Mouse (Mus musculus): ENCODE data around the gene Fbxo41. TPM values are rescaled to one million over a fixed set of nuclear protein-coding genes. Genes with fewer than 3 reads are reported as not detected.

The Fbxo41 gene
- polyA plus RNA-seq, 1 experiment: not detected

DNA sequence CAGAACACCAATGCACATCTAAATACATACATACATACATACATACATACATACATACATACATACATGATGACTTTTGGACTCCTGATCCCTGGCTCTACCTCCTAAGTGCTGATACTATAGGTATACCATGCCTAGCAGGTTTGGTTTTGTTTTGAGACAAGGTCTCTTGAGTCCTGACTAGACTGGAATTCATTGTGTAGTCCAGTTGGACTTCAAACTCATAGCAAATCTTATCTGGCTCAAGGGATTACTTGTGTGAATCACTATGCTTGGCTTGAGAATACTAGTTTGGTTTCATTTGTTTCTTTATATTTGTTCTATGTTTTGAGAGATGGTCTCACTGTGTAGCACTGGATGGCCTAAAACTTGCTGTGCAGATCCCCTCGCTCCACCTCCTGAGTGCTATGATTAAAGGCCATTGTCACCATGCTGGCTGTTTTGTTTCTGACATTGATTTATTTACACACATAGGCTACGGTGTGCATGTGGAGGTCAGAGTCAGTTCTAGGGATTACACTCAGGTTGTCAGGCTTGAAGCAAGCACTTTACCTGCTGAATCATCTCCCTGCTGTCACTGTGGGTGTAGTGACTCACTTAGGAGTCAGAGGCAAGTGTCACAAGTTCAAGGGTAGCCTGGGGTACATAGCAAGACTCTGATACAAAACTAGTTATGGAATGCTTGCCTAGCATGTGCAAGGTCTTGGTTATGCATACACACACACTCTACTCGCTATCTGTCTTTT is 59.1 kb downstream of the Fbxo41 start:
- H3K36me3 ChIP-seq (ENCODE audit: control insufficient read depth): peaks cover 95% of the 10 kb centered on the region
- no peaks in the 10 kb centered on the region; the same call in 1 of the 2 replicates for H3K4me1 ChIP-seq (ENCODE audit: control insufficient read depth)
- no peak overlapping the region for H3K4me3 ChIP-seq (replicated peaks)
- no peaks in the 10 kb centered on the region for H3K27me3 ChIP-seq (ENCODE audit: control insufficient read depth)
- TF ChIP-seq GATA1 (IDR thresholded peaks at IDR 0.05; ENCODE audit: low read length) (no peak), TAL1 (IDR thresholded peaks at IDR 0.05; ENCODE audit: low read length) (no peak)
- H3K9me3 ChIP-seq (ENCODE audit: control insufficient read depth, low read length): no peaks in the 10 kb centered on the region

DNA sequence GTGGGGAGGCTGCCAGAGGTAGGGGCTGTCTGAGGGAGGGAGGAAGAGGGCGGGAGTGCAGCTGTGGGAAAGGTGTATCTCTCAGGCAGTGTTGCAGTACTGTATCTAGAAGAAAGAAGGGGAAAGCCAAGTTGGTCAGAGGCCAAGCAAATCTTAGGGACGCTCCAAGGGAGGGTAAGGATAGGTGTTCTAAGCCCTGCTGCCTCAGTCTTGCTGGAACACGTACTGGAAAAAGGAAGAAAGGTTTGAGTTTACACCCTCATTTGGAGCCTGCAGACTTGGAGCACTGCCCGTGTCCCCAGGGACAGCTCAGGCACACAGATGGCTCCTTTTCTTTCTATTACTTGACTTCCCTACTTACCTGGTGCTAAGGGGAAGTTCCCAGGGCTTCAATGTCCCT is 61.7 kb downstream of the Fbxo41 start:
- no peaks in the 10 kb centered on the region; the same call in 1 of the 2 replicates for H3K4me1 ChIP-seq (ENCODE audit: control insufficient read depth)
- no peak overlapping the region for H3K4me3 ChIP-seq (replicated peaks)
- no peak for TF ChIP-seq GATA1 (IDR thresholded peaks at IDR 0.05; ENCODE audit: low read length)
- no peak for TF ChIP-seq TAL1 (IDR thresholded peaks at IDR 0.05; ENCODE audit: low read length)
- H3K9me3 ChIP-seq (ENCODE audit: control insufficient read depth, low read length): no peaks in the 10 kb centered on the region
- peaks cover 79% of the 10 kb centered on the region for H3K36me3 ChIP-seq (ENCODE audit: control insufficient read depth)
- no peaks in the 10 kb centered on the region for H3K27me3 ChIP-seq (ENCODE audit: control insufficient read depth)

- H3K9me3 ChIP-seq (ENCODE audit: control insufficient read depth, low read length): no peaks in the 10 kb centered on the region
- H3K36me3 ChIP-seq (ENCODE audit: control insufficient read depth): peaks cover 39% of the 10 kb centered on the region
- peaks cover 22% of the 10 kb centered on the region for H3K4me1 ChIP-seq (ENCODE audit: control insufficient read depth)
- no peak overlapping the region for H3K4me3 ChIP-seq (replicated peaks)
- H3K27me3 ChIP-seq (ENCODE audit: control insufficient read depth): no peaks in the 10 kb centered on the region
- TF ChIP-seq TAL1 (IDR thresholded peaks at IDR 0.05; ENCODE audit: low read length) (no peak), GATA1 (IDR thresholded peaks at IDR 0.05; ENCODE audit: low read length) (no peak)
Measured at GRCm38 (mm10) chr6:85436631-85437030, 66.2 kb downstream of the Fbxo41 start.

DNA sequence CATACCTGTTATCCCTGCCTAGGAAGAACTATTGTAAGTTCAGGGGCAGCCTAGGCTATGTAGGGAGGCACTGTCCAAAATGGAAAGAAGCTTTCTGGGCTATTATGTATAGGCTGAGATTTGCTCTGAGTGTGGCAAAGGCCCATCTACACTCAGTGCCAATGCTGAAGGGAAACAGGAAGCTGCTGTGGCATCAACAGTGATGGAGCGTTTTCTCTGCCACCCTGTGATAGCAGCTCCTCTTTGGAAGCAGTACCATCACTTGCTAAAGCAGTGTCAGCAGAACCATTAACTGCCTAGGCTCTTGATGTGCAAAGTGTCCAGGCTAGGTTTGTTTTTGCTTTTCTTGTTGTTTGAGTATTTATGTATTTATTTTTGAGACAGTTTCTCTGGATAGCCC is 66.6 kb downstream of the Fbxo41 start:
- Histone ChIP-seq H3K36me3 (ENCODE audit: control insufficient read depth) (peaks cover 35% of the 10 kb centered on the region), H3K27me3 (ENCODE audit: control insufficient read depth) (no peaks in the 10 kb centered on the region), H3K9me3 (ENCODE audit: control insufficient read depth, low read length) (no peaks in the 10 kb centered on the region), H3K4me1 (ENCODE audit: control insufficient read depth) (peaks cover 25% of the 10 kb centered on the region), H3K4me3 (replicated peaks) (no peak overlapping the region)
- no peak for TF ChIP-seq GATA1 (IDR thresholded peaks at IDR 0.05; ENCODE audit: low read length)
- no peak for TF ChIP-seq TAL1 (IDR thresholded peaks at IDR 0.05; ENCODE audit: low read length)

GRCm38 (mm10) chr6:85433865-85434264 is 68.9 kb downstream of the Fbxo41 start:
- H3K4me3 ChIP-seq (replicated peaks): no peak overlapping the region
- TF ChIP-seq TAL1 (IDR thresholded peaks at IDR 0.05; ENCODE audit: low read length) (no peak), GATA1 (IDR thresholded peaks at IDR 0.05; ENCODE audit: low read length) (no peak)
- H3K9me3 ChIP-seq (ENCODE audit: control insufficient read depth, low read length): no peaks in the 10 kb centered on the region
- peaks cover 11% of the 10 kb centered on the region for H3K36me3 ChIP-seq (ENCODE audit: control insufficient read depth)
- H3K27me3 ChIP-seq (ENCODE audit: control insufficient read depth): 0 out of 2 replicates have a peak, but pooled peaks cover 3% of the 10 kb centered on the region
- peaks cover 25% of the 10 kb centered on the region for H3K4me1 ChIP-seq (ENCODE audit: control insufficient read depth)

DNA sequence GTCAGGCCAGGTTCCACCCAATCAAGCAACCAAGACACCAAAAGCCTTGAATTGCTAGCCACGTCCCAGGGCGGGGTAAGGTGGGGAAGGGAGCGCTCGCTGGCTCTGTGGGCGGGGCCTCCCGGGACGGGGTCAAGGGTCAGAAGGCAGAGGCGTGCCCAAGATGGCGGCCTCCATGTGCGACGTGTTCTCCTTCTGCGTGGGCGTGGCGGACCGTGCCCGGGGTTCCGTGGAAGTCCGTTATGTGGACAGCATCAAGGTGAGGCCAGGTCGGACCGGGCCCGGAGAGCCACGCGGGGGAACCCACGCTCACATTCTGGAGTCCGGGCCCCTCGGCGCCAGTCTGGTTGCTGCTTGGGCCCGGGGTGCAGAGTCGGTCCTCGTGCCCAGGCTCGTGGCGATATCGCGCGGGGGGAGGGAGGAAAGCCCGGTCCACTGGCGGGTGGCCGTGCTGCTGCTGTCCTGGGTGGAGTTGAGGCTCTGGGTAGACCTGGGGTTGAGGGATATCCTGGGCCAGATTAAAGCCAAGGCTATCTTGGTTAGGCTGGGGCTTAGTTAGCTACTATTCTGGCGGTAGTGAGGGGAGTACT is 70.9 kb downstream of the Fbxo41 start, which contains the start of gene Smyd5:
Gene Smyd5 (plus strand): TSS at position 148 of the 590 bp plus-strand sequence.
- Histone ChIP-seq H3K4me1 (ENCODE audit: control insufficient read depth) (peaks cover 25% of the 10 kb centered on the region), H3K27me3 (ENCODE audit: control insufficient read depth) (peaks cover 7% of the 10 kb centered on the region)
- TF ChIP-seq GATA1 (IDR thresholded peaks at IDR 0.05; ENCODE audit: low read length) (no peak), TAL1 (IDR thresholded peaks at IDR 0.05; ENCODE audit: low read length) (no peak)

GRCm38 (mm10) chr6:85431274-85431841 is 71.4 kb downstream of the Fbxo41 start:
- Histone ChIP-seq H3K36me3 (ENCODE audit: control insufficient read depth) (no peaks in the 10 kb centered on the region), H3K4me3 (replicated peaks) (peak overlapping the region; percentile 81), H3K9me3 (ENCODE audit: control insufficient read depth, low read length) (no peaks in the 10 kb centered on the region), H3K27me3 (ENCODE audit: control insufficient read depth) (peaks cover 11% of the 10 kb centered on the region), H3K4me1 (ENCODE audit: control insufficient read depth) (peaks cover 25% of the 10 kb centered on the region)
- TF ChIP-seq TAL1 (IDR thresholded peaks at IDR 0.05; ENCODE audit: low read length): no peak
- no peak for TF ChIP-seq GATA1 (IDR thresholded peaks at IDR 0.05; ENCODE audit: low read length)

More for the DNA sequence above, 70.9 kb downstream of the Fbxo41 start, which contains the start of gene Smyd5:
- Histone ChIP-seq H3K9me3 (ENCODE audit: control insufficient read depth, low read length) (no peaks in the 10 kb centered on the region), H3K36me3 (ENCODE audit: control insufficient read depth) (no peaks in the 10 kb centered on the region), H3K4me3 (replicated peaks) (peak within 1 kb of the TSS; percentile 81)

DNA sequence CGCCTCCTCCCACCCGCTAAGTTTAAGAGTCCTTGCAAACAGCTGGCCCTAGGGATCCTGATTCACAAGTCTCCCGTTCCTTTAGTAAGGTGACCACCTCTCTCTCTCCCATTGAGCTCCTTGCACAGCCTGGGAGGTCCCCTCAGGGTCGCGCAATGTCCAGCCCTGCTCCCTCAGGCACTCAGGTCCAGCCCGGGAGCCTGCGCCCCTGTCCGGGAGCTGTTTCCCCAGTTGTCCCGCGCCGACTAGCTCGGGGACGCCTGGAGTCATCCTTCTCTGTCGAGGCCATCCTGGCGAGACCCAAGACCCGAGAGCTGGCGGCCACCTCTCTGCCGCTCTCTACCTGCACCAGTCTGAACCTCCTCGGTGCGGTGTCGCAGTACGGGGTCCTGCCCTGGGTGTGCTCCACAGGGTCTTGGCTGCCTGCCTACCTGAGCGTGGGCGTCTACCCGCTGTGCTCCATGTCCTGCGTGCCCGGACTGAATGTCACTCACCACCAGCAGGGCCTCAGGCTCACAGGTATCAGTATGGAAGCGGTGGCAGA is 78.9 kb downstream of the Fbxo41 start, which contains the start of gene Noto:
Gene Noto (plus strand): TSS at position 51 of the 544 bp plus-strand sequence.
- H3K4me3 ChIP-seq (replicated peaks): no peak within 1 kb of the TSS
- H3K9me3 ChIP-seq (ENCODE audit: control insufficient read depth, low read length): no peaks in the 10 kb centered on the region
- H3K36me3 ChIP-seq (ENCODE audit: control insufficient read depth): no peaks in the 10 kb centered on the region
- H3K4me1 ChIP-seq (ENCODE audit: control insufficient read depth): no peaks in the 10 kb centered on the region
- TF ChIP-seq TAL1 (IDR thresholded peaks at IDR 0.05; ENCODE audit: low read length) (no peak), GATA1 (IDR thresholded peaks at IDR 0.05; ENCODE audit: low read length) (no peak)
- peaks cover 34% of the 10 kb centered on the region for H3K27me3 ChIP-seq (ENCODE audit: control insufficient read depth)

Other genes with a start within 250 kb of the Fbxo41 start
- gene Sfxn5, start 169.6 kb downstream of the Fbxo41 start, polyA plus RNA-seq (2012): 0.01 and 0.08 TPM in 2 replicates
- 0.01 and 0.03 TPM in 2 replicates for gene Rab11fip5, start 128.4 kb downstream of the Fbxo41 start, polyA plus RNA-seq (2012)
- gene Noto, start 79.1 kb downstream of the Fbxo41 start, polyA plus RNA-seq (2012): not detected in 2 replicates
- gene Smyd5, start 71.0 kb downstream of the Fbxo41 start, polyA plus RNA-seq (2012): 0.37 and 0.47 TPM in 2 replicates
- 3.4 and 5.0 TPM in 2 replicates for gene Cct7, start 51.5 kb downstream of the Fbxo41 start, polyA plus RNA-seq (2012)
- 3.6 and 4.2 TPM in 2 replicates for gene Pradc1, start 51.0 kb downstream of the Fbxo41 start, polyA plus RNA-seq (2012)
- gene Egr4, start 10.6 kb upstream of the Fbxo41 start, polyA plus RNA-seq (2012): 0.06 TPM in 1 of 2 replicates, not detected in the other
- gene Alms1, start 84.5 kb upstream of the Fbxo41 start, polyA plus RNA-seq (2012): 0.07 and 0.10 TPM in 2 replicates
- not detected in 2 replicates for gene Nat8f7, start 210.2 kb upstream of the Fbxo41 start, polyA plus RNA-seq (2012)

All from erythroblast, embryonic 14.5 days (primary cell).